In the genomic region with DNA sequence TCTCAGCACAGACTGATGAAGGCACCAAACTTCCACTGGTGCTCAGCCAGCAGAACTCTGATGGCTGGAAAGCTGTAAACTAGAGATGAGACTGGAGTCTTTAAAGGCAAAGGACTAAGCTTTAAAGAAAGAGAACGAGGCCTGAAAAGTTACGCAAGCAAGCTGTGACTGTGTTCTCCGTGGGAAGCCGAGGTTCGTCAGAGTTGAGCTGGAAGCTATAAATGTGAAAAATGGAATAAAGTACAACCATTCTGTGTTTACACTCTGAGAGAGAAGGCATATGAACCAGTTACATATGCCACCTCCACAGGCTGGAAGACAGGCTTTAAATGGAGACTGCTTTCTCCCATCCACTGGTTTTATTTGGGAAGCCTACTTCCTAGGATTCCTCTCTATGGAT, we compare ENCODE assay signal across 20 mouse cellular contexts. TPM values are rescaled to one million over a fixed set of nuclear protein-coding genes. Genes with fewer than 3 reads are reported as not detected.
DNase-seq lines count a peak whose midpoint lies in the region; ATAC-seq and TF ChIP-seq lines count a peak whose summit lies in the region.
"Had no signal": no experiment of that assay in that cellular context is flagged by ENCODE, and none has a peak within 500 bp of the region (broad histone marks: within the 10 kb centered on the region; RNA-seq: fewer than 3 reads in every experiment).

No protein-coding gene starts in this region.

- H3K27ac ChIP-seq in left cerebral cortex, adult 2 months = peak overlapping the region; percentile 75
- H3K27ac ChIP-seq: gastrocnemius, adult 2 months; heart, embryonic 15.5 days; hindbrain, embryonic 12.5 days; midbrain, embryonic 10.5 days; neural tube, embryonic 13.5 days; stomach, embryonic 15.5 days had no signal

- no peak overlapping the region for H3K4me3 ChIP-seq in left cerebral cortex, adult 2 months
- H3K4me3 ChIP-seq: gastrocnemius, adult 2 months; heart, embryonic 15.5 days; hindbrain, embryonic 12.5 days; midbrain, embryonic 10.5 days; neural tube, embryonic 13.5 days; stomach, embryonic 15.5 days had no signal

- ATAC-seq in frontal cortex, adult (ENCODE audit: low TSS enrichment) = peak; percentile 99
- no peak for ATAC-seq in cerebellum, adult (ENCODE audit: insufficient number of reproducible peaks, low FRiP score, low TSS enrichment)

- intact Hi-C loops in left cerebral cortex, adult 2 months (cut with DNase I) = loop anchor here (1.0 to 10.0 kb wide), 4 partner anchors 111 to 487 kb away; no protein-coding TSS in a partner anchor

- no peak for TF ChIP-seq CTCF in left cerebral cortex, adult 2 months (IDR thresholded peaks at IDR 0.05)

- DNase-seq in layer of hippocampus, adult 18-20 months (ENCODE audit: low spot score in 2 of 2) = peak; percentile 55 to 80
- peak; percentile 23 to 54 for DNase-seq in left cerebral cortex, adult 2 months (ENCODE audit: extremely low spot score in 1 of 2, low spot score in 2 of 2)
- peak; percentile 66 to 80 for DNase-seq in right cerebral cortex, postnatal 10 days (ENCODE audit: low spot score in 2 of 2)
- no peak for DNase-seq in heart, postnatal 4 days
- DNase-seq in heart, adult 9 months (ENCODE audit: low spot score in 2 of 2) = no peak
- no peak for DNase-seq in neural tube, embryonic 10.5 days (ENCODE audit: extremely low spot score, low spot score)
- DNase-seq: adrenal gland, postnatal 36 days; B cell, adult 2 months; cerebellum, adult 9-11 months; embryo, embryonic 11 days; gastrocnemius, adult 2 months; lung, adult 18-20 months; lung, postnatal 4 days had no signal

RNA-seq across cellular contexts. Expression of gene Setmar, which starts 43.2 kb away (rescaled TPM):
- 1 to 10 TPM; 8.6 to 8.7 TPM for total RNA-seq in layer of hippocampus, adult 18-20 months (2021)
- 10 to 100 TPM in 1 of 2 experiments, 1 to 10 TPM in 1; 9.0 to 11.2 TPM for total RNA-seq in left cerebral cortex, adult 2 months (2021)
- 1 to 10 TPM; 4.2 to 4.6 TPM for total RNA-seq in heart, postnatal 4 days (2021)

Comparison
In these comparisons a context has a peak if more than half of its experiments do, and no peak if none do; other contexts are left out.
1. DNase-seq: peak in layer of hippocampus, adult 18-20 months (2 of 2), left cerebral cortex, adult 2 months (2 of 2) and right cerebral cortex, postnatal 10 days (2 of 2); none in heart, postnatal 4 days (single experiment), heart, adult 9 months (0 of 2) and neural tube, embryonic 10.5 days (single experiment).